Mouse (Mus musculus) hindbrain, embryonic 11.5 days (tissue): ENCODE data around the gene Olfr126. TPM values are rescaled to one million over a fixed set of nuclear protein-coding genes. Genes with fewer than 3 reads are reported as not detected.

Source experiments
- ATAC-seq: fragments of 200-750 bp; cut with Nextera tagmentation; 2 replicates; pipeline ENCODE4 v1.8.0; 2017; ENCODE audit warnings: mild to moderate bottlenecking, moderate TSS enrichment, moderate library complexity; ENCODE audit not compliant: low FRiP score
- DNase-seq: peaks from one replicate; pipeline ENCODE4 v3.0.0-alpha.2; 2015; ENCODE audit warnings: low spot score
- H3K27ac ChIP-seq: fragments of 300-500 bp; sonication (generic); 2 replicates; pipeline ENCODE4 v1.5.1; 2014; ENCODE audit warnings: mild to moderate bottlenecking, low read depth, low read length
- H3K27me3 ChIP-seq: fragments of 300-500 bp; sonication (generic); 2 replicates; pipeline ENCODE4 v1.6.1; 2014; ENCODE audit warnings: mild to moderate bottlenecking, low read length, moderate library complexity, mixed read lengths; ENCODE audit not compliant: control insufficient read depth, insufficient read depth
- H3K36me3 ChIP-seq: fragments of 300-500 bp; sonication (generic); 2 replicates; pipeline ENCODE4 v1.6.1; 2014; ENCODE audit warnings: mild to moderate bottlenecking, low read length, moderate library complexity, mixed read lengths; ENCODE audit not compliant: control insufficient read depth, insufficient read depth
- H3K4me1 ChIP-seq: fragments of 300-500 bp; sonication (generic); replicated peaks from 2 replicates; pipeline ENCODE4 v1.6.1; 2014; ENCODE audit warnings: low read length, mixed read lengths; ENCODE audit not compliant: control insufficient read depth, insufficient read depth
- H3K4me2 ChIP-seq: fragments of 300-500 bp; sonication (generic); replicated peaks from 2 replicates; pipeline ENCODE4 v1.6.1; 2014; ENCODE audit warnings: mild to moderate bottlenecking, low read depth, low read length
- H3K4me3 ChIP-seq: fragments of 300-500 bp; sonication (generic); 2 replicates; pipeline ENCODE4 v1.5.1; 2014; ENCODE audit warnings: low read depth, low read length
- H3K9ac ChIP-seq: fragments of 300-500 bp; sonication (generic); 2 replicates; pipeline ENCODE4 v1.6.1; 2014; ENCODE audit warnings: low read depth, low read length
- H3K9me3 ChIP-seq: fragments of 300-500 bp; sonication (generic); 2 replicates; pipeline ENCODE4 v1.6.1; 2016; ENCODE audit warnings: low read length; ENCODE audit not compliant: control insufficient read depth
- WGBS: fragments of 180-500 bp; shearing (Covaris S2); extraction: QIAGEN DNeasy Blood & Tissue Kit; methylation state at CpG from one replicate; pipeline ENCODE4 v1.1.7; 2014; 5-methylcytosine and 5-hydroxymethylcytosine counted together
- polyA plus RNA-seq: library from polyadenylated mRNA; unstranded; fragments of >200 nt; fragmentation: Nextera tagmentation; extraction: Ambion mirVana; gene quantifications from 2 replicates; pipeline ENCODE4 v1.2.1, GENCODE M21; 2014

The Olfr126 gene
- not detected in 2 replicates for polyA plus RNA-seq

- no peak for DNase-seq
- Histone ChIP-seq H3K27ac (no peak within 1 kb of the TSS), H3K9ac (no peak within 1 kb of the TSS), H3K27me3 (no peaks in the 10 kb centered on the region), H3K4me2 (no peak within 1 kb of the TSS), H3K4me3 (no peak within 1 kb of the TSS), H3K36me3 (no peaks in the 10 kb centered on the region), H3K9me3 (no peaks in the 10 kb centered on the region), H3K4me1 (no peaks in the 10 kb centered on the region)
- no peak for ATAC-seq
Measured at GRCm38 (mm10) chr17:37847183-37847582, at the start of gene Olfr126. Gene Olfr126, plus strand, starts transcription at chr17:37847483.

GRCm38 (mm10) chr17:37799588-37799987 lies 47.7 kb upstream of the Olfr126 start, which contains the start of gene Olfr124:
Gene Olfr124, plus strand, starts transcription at chr17:37799888.
- H3K4me2 ChIP-seq, result no peak within 1 kb of the TSS
- 86% methylated on average over 3 of the region's 3 CpGs for WGBS
- DNase-seq (no peak), ATAC-seq (no peak)
- no peak within 1 kb of the TSS for H3K4me3 ChIP-seq
- H3K27me3 ChIP-seq, result no peaks in the 10 kb centered on the region
- no peaks in the 10 kb centered on the region for H3K9me3 ChIP-seq
- no peaks in the 10 kb centered on the region for H3K4me1 ChIP-seq
- H3K9ac ChIP-seq, result no peak within 1 kb of the TSS
- no peak within 1 kb of the TSS for H3K27ac ChIP-seq
- H3K36me3 ChIP-seq, result no peaks in the 10 kb centered on the region

- no peaks in the 10 kb centered on the region for H3K36me3 ChIP-seq
- H3K9me3 ChIP-seq, result no peaks in the 10 kb centered on the region
- no peaks in the 10 kb centered on the region for H3K27me3 ChIP-seq
- no peak for ATAC-seq
- no peaks in the 10 kb centered on the region for H3K4me1 ChIP-seq
- H3K27ac ChIP-seq, result no peak within 1 kb of the TSS
- no peak within 1 kb of the TSS for H3K4me3 ChIP-seq
- DNase-seq, result no peak
- H3K9ac ChIP-seq, result no peak within 1 kb of the TSS
- no peak within 1 kb of the TSS for H3K4me2 ChIP-seq
Measured at GRCm38 (mm10) chr17:37832649-37833048, 14.6 kb upstream of the Olfr126 start, which contains the start of gene Olfr125. Gene Olfr125, plus strand, starts transcription at chr17:37832949.

GRCm38 (mm10) chr17:37863901-37864300 lies 16.6 kb downstream of the Olfr126 start:
- Histone ChIP-seq H3K4me1 (no peaks in the 10 kb centered on the region), H3K9me3 (no peaks in the 10 kb centered on the region), H3K36me3 (no peaks in the 10 kb centered on the region), H3K27me3 (no peaks in the 10 kb centered on the region), H3K27ac (no peak overlapping the region), H3K9ac (no peak overlapping the region), H3K4me3 (no peak overlapping the region), H3K4me2 (no peak overlapping the region)
- ATAC-seq, result no peak
- 95% methylated on average over 2 of the region's 2 CpGs for WGBS
- no peak for DNase-seq

- H3K9ac ChIP-seq, result no peak overlapping the region
- H3K4me2 ChIP-seq, result no peak overlapping the region
- H3K9me3 ChIP-seq, result no peaks in the 10 kb centered on the region
- H3K27ac ChIP-seq, result no peak overlapping the region
- H3K36me3 ChIP-seq, result no peaks in the 10 kb centered on the region
- ATAC-seq, result no peak
- 20% methylated on average over 8 of the region's 8 CpGs for WGBS
- H3K27me3 ChIP-seq, result no peaks in the 10 kb centered on the region
- no peaks in the 10 kb centered on the region for H3K4me1 ChIP-seq
- no peak for DNase-seq
- H3K4me3 ChIP-seq, result no peak overlapping the region
Measured at GRCm38 (mm10) chr17:37869676-37870205, 22.5 kb downstream of the Olfr126 start.

- DNase-seq (no peak), ATAC-seq (no peak)
- no peaks in the 10 kb centered on the region for H3K36me3 ChIP-seq
- H3K27me3 ChIP-seq, result no peaks in the 10 kb centered on the region
- no peaks in the 10 kb centered on the region for H3K9me3 ChIP-seq
- no peak overlapping the region for H3K27ac ChIP-seq
- no peak overlapping the region for H3K9ac ChIP-seq
- no peak overlapping the region for H3K4me2 ChIP-seq
- 88% methylated on average over 3 of the region's 3 CpGs for WGBS
- H3K4me1 ChIP-seq, result no peaks in the 10 kb centered on the region
- no peak overlapping the region for H3K4me3 ChIP-seq
Measured at GRCm38 (mm10) chr17:37873830-37874229, 26.5 kb downstream of the Olfr126 start.

- 84% methylated on average over 1 of the region's 1 CpGs for WGBS
- no peaks in the 10 kb centered on the region for H3K36me3 ChIP-seq
Measured at GRCm38 (mm10) chr17:37900137-37900536, 52.9 kb downstream of the Olfr126 start, which contains the start of gene Olfr127. Gene Olfr127, plus strand, starts transcription at chr17:37900437.

More at GRCm38 (mm10) chr17:37900137-37900536, 52.9 kb downstream of the Olfr126 start, which contains the start of gene Olfr127:
- DNase-seq (no peak), ATAC-seq (no peak)
- Histone ChIP-seq H3K4me1 (no peaks in the 10 kb centered on the region), H3K27me3 (no peaks in the 10 kb centered on the region), H3K27ac (no peak within 1 kb of the TSS), H3K9me3 (no peaks in the 10 kb centered on the region), H3K4me2 (no peak within 1 kb of the TSS), H3K4me3 (no peak within 1 kb of the TSS), H3K9ac (no peak within 1 kb of the TSS)

Other genes starting within 250 kb of the Olfr126 start
- not detected in 2 replicates for gene Olfr115, start 220.4 kb upstream of the Olfr126 start, polyA plus RNA-seq
- gene Olfr116, start 220.3 kb upstream of the Olfr126 start, polyA plus RNA-seq, result not detected in 2 replicates
- not detected in 2 replicates for gene Olfr117, start 183.7 kb upstream of the Olfr126 start, polyA plus RNA-seq
- not detected in 2 replicates for gene Olfr118, start 180.5 kb upstream of the Olfr126 start, polyA plus RNA-seq
- gene Olfr119, start 150.9 kb upstream of the Olfr126 start, polyA plus RNA-seq, result not detected in 2 replicates
- not detected in 2 replicates for gene Olfr120, start 125.7 kb upstream of the Olfr126 start, polyA plus RNA-seq
- not detected in 2 replicates for gene Olfr121, start 98.6 kb upstream of the Olfr126 start, polyA plus RNA-seq
- gene Olfr122, start 78.9 kb upstream of the Olfr126 start, polyA plus RNA-seq, result not detected in 2 replicates
- gene Olfr123, start 54.0 kb upstream of the Olfr126 start, polyA plus RNA-seq, result not detected in 2 replicates
- gene Olfr124, start 47.6 kb upstream of the Olfr126 start, polyA plus RNA-seq, result not detected in 2 replicates
- not detected in 2 replicates for gene Olfr125, start 14.5 kb upstream of the Olfr126 start, polyA plus RNA-seq
- gene Olfr127, start 53.0 kb downstream of the Olfr126 start, polyA plus RNA-seq, result not detected in 2 replicates
- gene Olfr128, start 73.1 kb downstream of the Olfr126 start, polyA plus RNA-seq, result not detected in 2 replicates
- not detected in 2 replicates for gene Olfr761, start 105.6 kb downstream of the Olfr126 start, polyA plus RNA-seq
- gene Olfr129, start 212.6 kb downstream of the Olfr126 start, polyA plus RNA-seq, result not detected in 2 replicates
- not detected in 2 replicates for gene Olfr130, start 216.4 kb downstream of the Olfr126 start, polyA plus RNA-seq
- gene Olfr131, start 241.2 kb downstream of the Olfr126 start, polyA plus RNA-seq, result not detected in 2 replicates